Mouse (Mus musculus): ENCODE results near the gene Pdlim5. TPM values are rescaled to one million over a fixed set of nuclear protein-coding genes. Genes with fewer than 3 reads are reported as not detected.
A peak's percentile ranks its signal among the peaks of the same experiment; 100 is the strongest.

Gene Pdlim5
- polyA plus RNA-seq, 1 experiment: 1.1 TPM

DNA sequence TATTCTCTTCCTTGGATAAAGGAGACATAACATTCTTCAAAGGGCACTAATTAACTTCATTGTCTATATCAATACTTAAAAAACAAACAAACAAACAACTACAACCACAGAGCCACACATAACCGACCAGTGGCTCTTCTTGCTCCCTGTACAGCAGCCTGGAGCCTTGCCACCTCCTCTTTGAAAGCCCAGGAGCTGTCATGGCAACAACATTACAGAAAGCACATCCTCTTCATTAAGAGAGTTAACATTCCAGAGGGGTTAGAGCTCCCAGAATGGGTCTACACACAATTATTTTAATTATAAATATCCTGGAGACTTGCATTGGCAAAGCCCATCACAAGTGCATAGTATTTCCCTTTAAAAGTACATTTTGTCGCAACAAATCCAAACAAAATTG lies 84.4 kb downstream of the Pdlim5 start:
- H3K27me3 ChIP-seq (ENCODE audit: control insufficient read depth): no peaks in the 10 kb centered on the region
- no peaks in the 10 kb centered on the region for H3K9me3 ChIP-seq (ENCODE audit: control insufficient read depth, low read length)
- H3K36me3 ChIP-seq (ENCODE audit: control insufficient read depth): peaks cover 4% of the 10 kb centered on the region; the same call in 1 of the 2 replicates
- H3K4me1 ChIP-seq (ENCODE audit: control insufficient read depth): no peaks in the 10 kb centered on the region
- no peak for TF ChIP-seq GATA1 (IDR thresholded peaks at IDR 0.05; ENCODE audit: low read length)
- TF ChIP-seq TAL1 (IDR thresholded peaks at IDR 0.05; ENCODE audit: low read length): no peak
- H3K4me3 ChIP-seq (replicated peaks): no peak overlapping the region

DNA sequence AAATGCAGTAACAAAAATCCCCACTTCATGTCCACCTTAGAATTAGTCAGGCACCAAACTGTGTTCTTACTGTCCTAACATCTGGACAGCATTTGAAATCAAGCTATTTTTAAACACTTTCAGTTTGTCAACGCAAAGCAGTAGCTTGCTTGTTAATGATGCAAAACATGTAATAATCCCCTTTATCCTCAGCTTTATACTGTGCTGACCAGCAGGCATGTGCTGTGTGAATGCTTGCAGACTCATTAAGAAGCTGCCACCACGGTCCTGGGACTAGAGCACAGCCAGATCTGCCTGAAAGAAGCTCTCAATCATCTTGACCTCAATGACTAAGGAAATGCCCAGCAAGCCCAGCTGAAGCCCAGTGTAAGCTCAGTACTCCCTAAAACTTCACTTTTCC lies 85.0 kb downstream of the Pdlim5 start:
- H3K27me3 ChIP-seq (ENCODE audit: control insufficient read depth): no peaks in the 10 kb centered on the region
- no peaks in the 10 kb centered on the region for H3K9me3 ChIP-seq (ENCODE audit: control insufficient read depth, low read length)
- H3K4me3 ChIP-seq (replicated peaks): no peak overlapping the region
- H3K4me1 ChIP-seq (ENCODE audit: control insufficient read depth): no peaks in the 10 kb centered on the region
- TF ChIP-seq TAL1 (IDR thresholded peaks at IDR 0.05; ENCODE audit: low read length) (no peak), GATA1 (IDR thresholded peaks at IDR 0.05; ENCODE audit: low read length) (no peak)
- H3K36me3 ChIP-seq (ENCODE audit: control insufficient read depth): peaks cover 4% of the 10 kb centered on the region; the same call in 1 of the 2 replicates

- H3K4me3 ChIP-seq (replicated peaks): no peak overlapping the region
- no peak for TF ChIP-seq TAL1 (IDR thresholded peaks at IDR 0.05; ENCODE audit: low read length)
- no peak for TF ChIP-seq GATA1 (IDR thresholded peaks at IDR 0.05; ENCODE audit: low read length)
- H3K4me1 ChIP-seq (ENCODE audit: control insufficient read depth): no peaks in the 10 kb centered on the region
- no peaks in the 10 kb centered on the region for H3K27me3 ChIP-seq (ENCODE audit: control insufficient read depth)
- H3K9me3 ChIP-seq (ENCODE audit: control insufficient read depth, low read length): no peaks in the 10 kb centered on the region
- peaks cover 2% of the 10 kb centered on the region; the same call in 1 of the 2 replicates for H3K36me3 ChIP-seq (ENCODE audit: control insufficient read depth)
Observed at GRCm38 (mm10) chr3:142295287-142295676, 100.2 kb downstream of the Pdlim5 start.

GRCm38 (mm10) chr3:142294616-142295286 lies 100.7 kb downstream of the Pdlim5 start:
- no peaks in the 10 kb centered on the region for H3K9me3 ChIP-seq (ENCODE audit: control insufficient read depth, low read length)

GRCm38 (mm10) chr3:142293561-142293960 lies 101.9 kb downstream of the Pdlim5 start:
- no peaks in the 10 kb centered on the region for H3K27me3 ChIP-seq (ENCODE audit: control insufficient read depth)
- no peak for TF ChIP-seq TAL1 (IDR thresholded peaks at IDR 0.05; ENCODE audit: low read length)
- TF ChIP-seq GATA1 (IDR thresholded peaks at IDR 0.05; ENCODE audit: low read length): no peak
- H3K36me3 ChIP-seq (ENCODE audit: control insufficient read depth): peaks cover 2% of the 10 kb centered on the region; the same call in 1 of the 2 replicates
- H3K9me3 ChIP-seq (ENCODE audit: control insufficient read depth, low read length): no peaks in the 10 kb centered on the region
- no peak overlapping the region for H3K4me3 ChIP-seq (replicated peaks)
- H3K4me1 ChIP-seq (ENCODE audit: control insufficient read depth): no peaks in the 10 kb centered on the region

More at GRCm38 (mm10) chr3:142294616-142295286, 100.7 kb downstream of the Pdlim5 start:
- no peak overlapping the region for H3K4me3 ChIP-seq (replicated peaks)
- no peaks in the 10 kb centered on the region for H3K4me1 ChIP-seq (ENCODE audit: control insufficient read depth)
- no peaks in the 10 kb centered on the region for H3K27me3 ChIP-seq (ENCODE audit: control insufficient read depth)
- TF ChIP-seq TAL1 (IDR thresholded peaks at IDR 0.05; ENCODE audit: low read length) (no peak), GATA1 (IDR thresholded peaks at IDR 0.05; ENCODE audit: low read length) (no peak)
- peaks cover 2% of the 10 kb centered on the region; the same call in 1 of the 2 replicates for H3K36me3 ChIP-seq (ENCODE audit: control insufficient read depth)

- Histone ChIP-seq H3K4me1 (ENCODE audit: control insufficient read depth) (peaks cover 27% of the 10 kb centered on the region), H3K36me3 (ENCODE audit: control insufficient read depth) (no peaks in the 10 kb centered on the region), H3K4me3 (replicated peaks) (peak overlapping the region; percentile 57), H3K9me3 (ENCODE audit: control insufficient read depth, low read length) (no peaks in the 10 kb centered on the region), H3K27me3 (ENCODE audit: control insufficient read depth) (no peaks in the 10 kb centered on the region)
- TF ChIP-seq GATA1 (IDR thresholded peaks at IDR 0.05; ENCODE audit: low read length): no peak
- TF ChIP-seq TAL1 (IDR thresholded peaks at IDR 0.05; ENCODE audit: low read length): no peak
Observed at GRCm38 (mm10) chr3:142282706-142283105, 112.8 kb downstream of the Pdlim5 start.

DNA sequence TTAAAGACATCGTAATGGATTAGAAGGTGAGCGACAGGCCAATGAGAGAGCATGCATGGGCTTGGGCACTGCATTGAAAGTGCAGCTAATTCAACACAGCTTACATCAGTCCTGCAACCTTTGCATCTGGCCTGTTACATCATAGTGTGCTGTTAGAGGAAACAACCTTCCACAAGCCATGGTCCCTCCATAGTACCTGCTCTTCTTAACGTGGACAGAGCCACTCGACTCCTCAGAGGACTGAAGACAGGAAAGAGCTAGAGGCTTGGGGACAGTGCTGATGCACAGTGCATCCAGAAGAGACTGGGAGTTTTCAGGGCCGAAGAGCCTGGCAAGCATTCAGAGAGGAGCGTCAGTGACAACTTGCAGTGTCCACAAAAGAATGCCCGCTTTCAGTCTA lies 113.8 kb downstream of the Pdlim5 start:
- Histone ChIP-seq H3K27me3 (ENCODE audit: control insufficient read depth) (no peaks in the 10 kb centered on the region), H3K4me1 (ENCODE audit: control insufficient read depth) (peaks cover 27% of the 10 kb centered on the region), H3K9me3 (ENCODE audit: control insufficient read depth, low read length) (no peaks in the 10 kb centered on the region), H3K4me3 (replicated peaks) (no peak overlapping the region), H3K36me3 (ENCODE audit: control insufficient read depth) (no peaks in the 10 kb centered on the region; the same call in 1 of the 2 replicates)
- TF ChIP-seq GATA1 (IDR thresholded peaks at IDR 0.05; ENCODE audit: low read length): no peak
- TF ChIP-seq TAL1 (IDR thresholded peaks at IDR 0.05; ENCODE audit: low read length): no peak

DNA sequence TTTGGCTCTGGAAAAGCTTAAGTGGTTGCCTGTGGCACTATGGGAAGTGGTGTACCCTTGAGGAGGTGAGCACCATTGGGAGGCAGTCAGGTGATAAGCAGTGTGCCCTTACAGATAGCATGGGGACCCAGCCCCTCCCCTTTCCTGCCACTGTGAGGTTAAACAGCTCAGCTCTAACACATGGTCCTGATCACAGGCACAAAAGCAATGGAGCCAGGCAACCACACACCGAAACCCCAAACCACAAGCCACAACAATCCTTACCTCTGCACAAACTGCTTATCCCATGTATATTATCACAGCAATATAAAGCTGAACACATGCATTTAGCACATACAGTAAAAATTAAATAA lies 114.4 kb downstream of the Pdlim5 start:
- no peaks in the 10 kb centered on the region for H3K27me3 ChIP-seq (ENCODE audit: control insufficient read depth)
- H3K4me1 ChIP-seq (ENCODE audit: control insufficient read depth): peaks cover 27% of the 10 kb centered on the region
- TF ChIP-seq GATA1 (IDR thresholded peaks at IDR 0.05; ENCODE audit: low read length) (no peak), TAL1 (IDR thresholded peaks at IDR 0.05; ENCODE audit: low read length) (no peak)
- H3K4me3 ChIP-seq (replicated peaks): no peak overlapping the region
- H3K9me3 ChIP-seq (ENCODE audit: control insufficient read depth, low read length): no peaks in the 10 kb centered on the region
- H3K36me3 ChIP-seq (ENCODE audit: control insufficient read depth): no peaks in the 10 kb centered on the region; the same call in 1 of the 2 replicates

DNA sequence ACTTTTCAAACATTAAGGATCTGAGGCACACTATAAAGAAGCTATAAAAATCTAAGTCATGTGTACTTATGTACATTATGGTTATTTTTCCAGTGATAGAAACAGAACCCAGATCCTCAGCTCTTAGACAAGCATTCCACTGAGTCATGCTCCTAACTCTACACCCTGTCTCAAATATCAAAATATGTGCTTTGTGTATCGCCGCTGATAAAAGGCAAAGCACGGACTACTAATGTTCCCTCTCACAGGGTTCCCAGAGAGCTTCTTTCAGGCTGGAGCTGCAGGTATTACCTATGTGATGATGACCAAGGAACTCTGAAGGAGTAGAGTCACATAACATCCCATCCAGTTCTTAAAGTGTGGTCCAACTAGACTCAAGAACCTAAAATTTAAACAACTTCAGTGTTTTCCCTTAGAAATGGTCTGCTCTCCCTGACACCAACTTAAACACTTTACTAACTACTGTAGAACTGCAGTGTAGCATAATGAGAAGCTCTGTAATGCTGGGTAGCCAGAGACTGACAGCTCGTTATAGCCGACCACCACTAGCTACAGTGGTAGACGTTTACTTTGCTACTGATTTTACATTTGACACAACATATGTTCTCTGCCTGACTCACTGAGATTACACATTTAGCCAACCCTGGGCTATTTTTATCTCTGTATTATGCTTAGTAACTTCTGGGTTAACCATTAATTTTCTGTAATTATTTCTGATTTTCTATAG lies 115.0 kb downstream of the Pdlim5 start:
- Histone ChIP-seq H3K27me3 (ENCODE audit: control insufficient read depth) (no peaks in the 10 kb centered on the region), H3K4me3 (replicated peaks) (no peak overlapping the region), H3K4me1 (ENCODE audit: control insufficient read depth) (peaks cover 27% of the 10 kb centered on the region), H3K9me3 (ENCODE audit: control insufficient read depth, low read length) (no peaks in the 10 kb centered on the region), H3K36me3 (ENCODE audit: control insufficient read depth) (no peaks in the 10 kb centered on the region; the same call in 1 of the 2 replicates)
- no peak for TF ChIP-seq GATA1 (IDR thresholded peaks at IDR 0.05; ENCODE audit: low read length)
- TF ChIP-seq TAL1 (IDR thresholded peaks at IDR 0.05; ENCODE audit: low read length): no peak

Measured in erythroblast, embryonic 14.5 days (primary cell).